Mouse (Mus musculus) C2C12 (cell line): ENCODE measurements around the gene Ube2r2. TPM values are rescaled to one million over a fixed set of nuclear protein-coding genes. Genes with fewer than 3 reads are reported as not detected.

Experiments used
- H3K27me3 ChIP-seq: one replicate; pipeline ENCODE4 v1.6.1; 2011; ENCODE audit not compliant: control insufficient read depth, insufficient read depth, insufficient read length
- H3K36me3 ChIP-seq: one replicate; pipeline ENCODE4 v1.6.1; 2011; ENCODE audit not compliant: control insufficient read depth, insufficient read depth
- H3K4me3 ChIP-seq: one replicate; pipeline ENCODE4 v1.5.1; 2011; ENCODE audit warnings: mild to moderate bottlenecking, control low read depth; ENCODE audit not compliant: poor library complexity, insufficient read depth, severe bottlenecking
- H3K79me2 ChIP-seq: one replicate; pipeline ENCODE4 v1.6.1; 2011; ENCODE audit not compliant: control insufficient read depth, insufficient read depth
- H3K79me3 ChIP-seq: one replicate; pipeline ENCODE4 v1.6.1; 2011; ENCODE audit warnings: low read depth, control low read depth
- H3ac ChIP-seq: one replicate; pipeline ENCODE3; 2011; ENCODE audit warnings: low read depth; ENCODE audit not compliant: control insufficient read depth, insufficient read length
- CEBPB ChIP-seq: IDR thresholded peaks from one replicate; pipeline ENCODE4 v1.6.1; 2011; ENCODE audit warnings: low read depth, mild to moderate bottlenecking, control low read depth, moderate library complexity
- CTCF ChIP-seq: IDR thresholded peaks from one replicate; pipeline ENCODE4 v1.5.1; 2011; ENCODE audit not compliant: control insufficient read depth, insufficient read depth, insufficient read length
- FOSL1 ChIP-seq: IDR thresholded peaks from one replicate; pipeline ENCODE4 v1.8.0; 2011; ENCODE audit warnings: mild to moderate bottlenecking, low read length; ENCODE audit not compliant: poor library complexity, insufficient read depth, severe bottlenecking
- MAX ChIP-seq: IDR thresholded peaks from one replicate; pipeline ENCODE4 v1.6.1; 2011; ENCODE audit warnings: mild to moderate bottlenecking, control low read depth
- MYOD1 ChIP-seq: IDR thresholded peaks from one replicate; pipeline ENCODE4 v1.6.1; 2011; ENCODE audit warnings: low read depth; ENCODE audit not compliant: control insufficient read depth, insufficient read length
- MYOG ChIP-seq: IDR thresholded peaks from one replicate; pipeline ENCODE4 v1.6.1; 2011; ENCODE audit not compliant: control insufficient read depth, insufficient read length; ENCODE audit errors: extremely low read depth
- USF1 ChIP-seq: IDR thresholded peaks from one replicate; pipeline ENCODE4 v1.6.1; 2011; ENCODE audit warnings: low read depth, mild to moderate bottlenecking, control low read depth, moderate library complexity
- polyA plus RNA-seq: library from polyadenylated mRNA; unstranded; fragments of >200 nt; fragmentation: generic; extraction: Trizol; gene quantifications from one replicate; pipeline ENCODE4 v1.2.1, GENCODE M21; 2012; ENCODE audit warnings: missing spikeins

The Ube2r2 gene
- polyA plus RNA-seq, 1 experiment = 49.1 TPM

DNA sequence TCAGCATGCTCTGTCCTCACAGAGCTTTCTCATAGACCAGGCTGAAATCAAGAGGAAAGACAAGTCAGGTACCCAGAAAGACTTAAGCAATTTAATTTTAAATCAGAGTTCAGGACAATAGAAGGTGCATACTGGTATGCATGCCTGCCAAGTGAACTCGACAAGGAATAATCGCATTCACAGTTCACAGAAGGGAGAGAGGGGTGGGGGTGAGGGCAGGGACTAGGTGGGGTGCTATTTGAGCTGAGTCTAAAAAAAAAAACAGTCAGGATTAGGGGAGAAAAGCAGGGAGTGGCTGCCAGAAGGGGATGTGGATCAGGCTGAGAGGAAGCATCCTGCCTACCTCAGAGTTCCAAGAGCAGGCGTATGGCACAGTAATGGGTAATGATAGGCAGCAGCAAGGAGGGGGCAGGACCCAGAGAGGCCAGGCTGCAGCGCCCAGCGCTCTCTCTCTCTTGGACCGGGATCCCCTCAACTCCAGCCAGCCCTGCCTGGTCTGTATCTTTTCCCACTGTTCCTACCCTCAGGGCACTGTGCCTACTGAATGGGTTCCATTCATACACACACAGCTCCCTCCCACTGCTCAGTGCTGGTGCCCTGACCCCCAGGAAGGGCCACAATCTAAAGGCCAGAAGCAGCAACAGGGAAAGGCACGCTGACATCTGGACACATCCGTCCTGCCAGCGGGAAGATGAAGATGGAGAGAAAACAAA is 21.0 kb upstream of the Ube2r2 start:
- H3K27me3 ChIP-seq = no peaks in the 10 kb centered on the region
- peaks cover 56% of the 10 kb centered on the region for H3K36me3 ChIP-seq
- no peak overlapping the region for H3K4me3 ChIP-seq
- H3K79me3 ChIP-seq = no peaks in the 10 kb centered on the region
- no peak for TF ChIP-seq MYOD1
- TF ChIP-seq CTCF = no peak
- no peak for TF ChIP-seq MAX
- TF ChIP-seq CEBPB = no peak
- no peak for TF ChIP-seq USF1
- TF ChIP-seq FOSL1 = no peak
- TF ChIP-seq MYOG = no peak
- no peak overlapping the region for H3ac ChIP-seq
- no peaks in the 10 kb centered on the region for H3K79me2 ChIP-seq

DNA sequence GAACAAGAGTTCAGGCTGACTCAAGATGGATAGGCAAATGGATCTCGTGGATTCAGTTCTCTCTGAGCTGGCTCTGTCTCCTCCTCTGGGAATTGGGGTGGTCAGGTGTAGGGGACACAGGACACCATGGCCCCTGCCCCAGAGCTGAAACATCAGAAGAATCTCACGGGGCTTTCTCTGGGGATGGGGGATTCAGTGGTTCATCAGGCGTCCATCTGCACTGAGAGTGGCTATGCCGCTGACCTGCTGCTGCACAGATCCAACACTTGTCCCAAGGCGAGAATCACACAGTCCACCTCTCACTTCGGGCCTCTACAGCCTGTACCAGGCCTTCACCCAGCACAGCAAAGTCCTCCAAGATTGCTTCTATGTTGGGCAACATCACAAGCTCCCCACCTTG is 20.5 kb upstream of the Ube2r2 start:
- Histone ChIP-seq H3K36me3 (peaks cover 60% of the 10 kb centered on the region), H3K79me3 (no peaks in the 10 kb centered on the region), H3ac (no peak overlapping the region), H3K79me2 (no peaks in the 10 kb centered on the region), H3K27me3 (no peaks in the 10 kb centered on the region), H3K4me3 (no peak overlapping the region)
- no peak for TF ChIP-seq CEBPB
- TF ChIP-seq FOSL1 = no peak
- TF ChIP-seq USF1 = no peak

- Histone ChIP-seq H3K27me3 (no peaks in the 10 kb centered on the region), H3K36me3 (peaks cover 63% of the 10 kb centered on the region), H3K79me3 (no peaks in the 10 kb centered on the region), H3K4me3 (no peak overlapping the region), H3K79me2 (no peaks in the 10 kb centered on the region), H3ac (no peak overlapping the region)
- TF ChIP-seq CTCF (no peak), MYOD1 (no peak), USF1 (no peak), CEBPB (no peak), MYOG (no peak), MAX (no peak), FOSL1 (no peak)
Measured at GRCm38 (mm10) chr4:41115793-41116192, 19.8 kb upstream of the Ube2r2 start.

DNA sequence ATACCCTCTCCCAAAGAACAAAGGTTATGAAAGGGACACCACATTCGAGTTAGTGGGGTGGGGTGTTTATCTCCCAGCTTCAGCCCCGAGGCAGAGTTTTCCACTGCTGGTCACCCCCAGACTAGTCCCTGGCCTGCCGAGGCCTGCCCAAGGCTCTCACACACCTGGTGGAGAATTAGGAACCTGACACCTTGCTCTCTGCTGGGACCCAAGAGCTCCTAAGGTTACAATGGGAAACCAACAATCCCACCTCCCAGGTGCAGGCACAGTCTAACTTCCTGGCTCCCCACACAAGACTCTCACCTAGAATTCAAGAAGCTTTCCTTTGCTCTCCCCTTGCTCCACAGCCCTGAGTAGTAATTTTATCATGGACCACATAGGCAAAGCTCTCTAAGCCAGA is 18.7 kb upstream of the Ube2r2 start:
- Histone ChIP-seq H3K79me3 (no peaks in the 10 kb centered on the region), H3K79me2 (no peaks in the 10 kb centered on the region), H3K4me3 (no peak overlapping the region), H3K27me3 (no peaks in the 10 kb centered on the region), H3ac (no peak overlapping the region), H3K36me3 (peaks cover 73% of the 10 kb centered on the region)
- TF ChIP-seq MYOG (no peak), USF1 (no peak), CEBPB (no peak), CTCF (no peak), MAX (no peak), MYOD1 (no peak), FOSL1 (no peak)

GRCm38 (mm10) chr4:41118706-41119292 is 16.7 kb upstream of the Ube2r2 start:
- TF ChIP-seq USF1 (no peak), CTCF (peak; percentile 87)
- H3ac ChIP-seq = no peak overlapping the region
- H3K79me2 ChIP-seq = peaks cover 15% of the 10 kb centered on the region
- H3K4me3 ChIP-seq = no peak overlapping the region
- no peaks in the 10 kb centered on the region for H3K27me3 ChIP-seq
- H3K79me3 ChIP-seq = peaks cover 4% of the 10 kb centered on the region
- H3K36me3 ChIP-seq = peaks cover 84% of the 10 kb centered on the region

DNA sequence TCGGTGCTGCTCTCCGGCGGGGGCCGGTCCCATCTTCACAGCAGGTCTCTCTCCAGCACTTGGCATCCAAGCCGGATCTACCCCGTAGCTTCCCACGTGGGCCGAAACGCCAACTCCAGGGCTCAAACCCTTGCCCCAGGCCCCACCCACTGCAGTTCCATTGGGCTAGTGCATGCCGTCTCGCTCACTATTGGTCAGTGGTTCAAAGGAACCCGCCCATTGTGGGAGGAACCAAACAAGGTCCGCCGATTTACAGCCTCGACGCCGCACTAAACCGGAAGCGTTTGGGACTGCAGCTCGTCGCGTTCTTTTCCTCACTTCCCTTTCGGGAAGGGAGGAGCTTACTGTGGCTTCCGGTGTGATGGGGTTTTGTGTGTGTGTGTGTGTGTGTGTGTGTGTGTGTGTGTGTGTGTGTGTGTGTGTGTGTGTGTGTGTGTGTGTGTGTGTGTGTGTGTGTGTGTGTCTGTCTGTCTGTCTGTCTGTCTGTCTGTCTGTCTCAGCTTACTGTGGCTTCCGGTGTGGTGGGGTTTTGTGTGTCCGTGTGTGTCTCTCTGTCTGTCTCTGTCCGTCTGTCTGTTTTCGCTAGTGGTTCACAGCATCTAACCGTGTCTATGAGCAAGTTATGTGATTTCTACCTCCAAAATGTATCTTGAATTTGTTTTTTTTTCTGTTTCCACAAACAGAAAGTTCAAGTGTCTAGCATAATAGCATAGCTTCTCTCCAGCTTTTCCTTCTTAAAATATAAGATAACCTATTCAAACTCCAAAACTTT is 11.2 kb upstream of the Ube2r2 start, which contains the start of gene Nol6:
Gene Nol6 (minus strand): TSS at position 276 of the 772 bp plus-strand sequence.
- H3K4me3 ChIP-seq = peak within 1 kb of the TSS; percentile 69
- peaks cover 18% of the 10 kb centered on the region for H3K79me2 ChIP-seq
- H3ac ChIP-seq = peak within 1 kb of the TSS; percentile 66
- peaks cover 4% of the 10 kb centered on the region for H3K79me3 ChIP-seq
- peaks cover 33% of the 10 kb centered on the region for H3K36me3 ChIP-seq
- H3K27me3 ChIP-seq = no peaks in the 10 kb centered on the region
- TF ChIP-seq MAX (peak; percentile 80), USF1 (peak; percentile 79), CEBPB (no peak)
